Mouse (Mus musculus): ENCODE measurements around the gene Il22ra1.

- peak; percentile 86 for TF ChIP-seq CTCF (IDR thresholded peaks at IDR 0.05; ENCODE audit: control insufficient read depth, insufficient read depth, insufficient read length)
- TF ChIP-seq CEBPB (IDR thresholded peaks at IDR 0.05; ENCODE audit: low read depth) = peak; percentile 34
- no peak for TF ChIP-seq MYOD1 (IDR thresholded peaks at IDR 0.05; ENCODE audit: control insufficient read depth, insufficient read length, low read depth)
- no peak for TF ChIP-seq USF1 (IDR thresholded peaks at IDR 0.05; ENCODE audit: low read depth)
Observed at GRCm38 (mm10) chr4:135709072-135709564, 18.9 kb upstream of the Il22ra1 start.

Measured in C2C12 (cell line).